Mouse (Mus musculus): ENCODE results near the gene Galnt6. TPM values are rescaled to one million over a fixed set of nuclear protein-coding genes. Genes with fewer than 3 reads are reported as not detected.

Galnt6 gene
- polyA plus RNA-seq, 1 experiment from 2014 or later, result 0.08 TPM

DNA sequence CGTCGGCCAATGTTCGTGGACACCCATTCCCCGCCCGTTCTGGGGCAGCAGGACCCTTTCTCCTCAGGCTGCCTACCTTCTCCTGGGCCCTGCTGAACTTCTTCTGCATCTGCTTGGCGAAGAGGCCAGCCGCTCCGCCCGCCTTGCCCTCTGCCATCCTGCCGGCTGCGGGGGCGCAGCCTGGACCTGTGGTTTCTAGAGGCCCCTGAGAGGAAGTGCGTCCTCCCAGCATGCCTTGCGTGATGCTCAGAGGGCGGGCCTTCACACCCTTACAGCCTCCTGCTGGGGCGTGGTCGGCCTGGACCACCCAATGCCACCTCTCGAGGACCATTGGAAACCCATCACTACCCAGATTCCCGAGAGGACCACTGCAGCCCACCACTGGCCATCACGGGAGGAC lies 59.8 kb downstream of the Galnt6 start, which contains the start of gene Bin2:
Gene Bin2, minus strand, starts transcription at position 217 of the 400 bp plus-strand sequence.
- no peak for ATAC-seq (replicated peaks; ENCODE audit: insufficient number of reproducible peaks, low FRiP score, low TSS enrichment, low read depth)
- Histone ChIP-seq H3K4me2 (ENCODE audit: low read depth, low read length) (no peak within 1 kb of the TSS), H3K4me1 (ENCODE audit: control insufficient read depth, insufficient read depth, low read length) (no peaks in the 10 kb centered on the region; the same call in 1 of the 2 replicates), H3K9me3 (replicated peaks; ENCODE audit: control insufficient read depth, low read length) (no peaks in the 10 kb centered on the region), H3K27ac (replicated peaks; ENCODE audit: low read depth, low read length) (no peak within 1 kb of the TSS), H3K4me3 (ENCODE audit: low read depth, low read length) (no peak within 1 kb of the TSS), H3K36me3 (replicated peaks; ENCODE audit: control insufficient read depth, insufficient read depth, low read depth, low read length) (no peaks in the 10 kb centered on the region), H3K9ac (replicated peaks; ENCODE audit: low read length) (no peak within 1 kb of the TSS), H3K27me3 (ENCODE audit: control insufficient read depth, insufficient read depth, low read length) (no peaks in the 10 kb centered on the region)
- DNase-seq (ENCODE audit: low spot score), result no peak
- WGBS, result 89% methylated on average over 20 of the region's 20 CpGs

- H3K4me2 ChIP-seq (ENCODE audit: low read depth, low read length), result no peak overlapping the region
- 91% methylated on average over 5 of the region's 5 CpGs for WGBS
- H3K4me3 ChIP-seq (ENCODE audit: low read depth, low read length), result no peak overlapping the region
- no peaks in the 10 kb centered on the region for H3K27me3 ChIP-seq (ENCODE audit: control insufficient read depth, insufficient read depth, low read length)
- no peaks in the 10 kb centered on the region; the same call in 1 of the 2 replicates for H3K4me1 ChIP-seq (ENCODE audit: control insufficient read depth, insufficient read depth, low read length)
- H3K9me3 ChIP-seq (replicated peaks; ENCODE audit: control insufficient read depth, low read length), result no peaks in the 10 kb centered on the region
- no peak for ATAC-seq (replicated peaks; ENCODE audit: insufficient number of reproducible peaks, low FRiP score, low TSS enrichment, low read depth)
- no peak for DNase-seq (ENCODE audit: low spot score)
- H3K36me3 ChIP-seq (replicated peaks; ENCODE audit: control insufficient read depth, insufficient read depth, low read depth, low read length), result no peaks in the 10 kb centered on the region
- H3K9ac ChIP-seq (replicated peaks; ENCODE audit: low read length), result no peak overlapping the region
- no peak overlapping the region for H3K27ac ChIP-seq (replicated peaks; ENCODE audit: low read depth, low read length)
Observed at GRCm38 (mm10) chr15:100667871-100668545, 61.2 kb downstream of the Galnt6 start.

DNA sequence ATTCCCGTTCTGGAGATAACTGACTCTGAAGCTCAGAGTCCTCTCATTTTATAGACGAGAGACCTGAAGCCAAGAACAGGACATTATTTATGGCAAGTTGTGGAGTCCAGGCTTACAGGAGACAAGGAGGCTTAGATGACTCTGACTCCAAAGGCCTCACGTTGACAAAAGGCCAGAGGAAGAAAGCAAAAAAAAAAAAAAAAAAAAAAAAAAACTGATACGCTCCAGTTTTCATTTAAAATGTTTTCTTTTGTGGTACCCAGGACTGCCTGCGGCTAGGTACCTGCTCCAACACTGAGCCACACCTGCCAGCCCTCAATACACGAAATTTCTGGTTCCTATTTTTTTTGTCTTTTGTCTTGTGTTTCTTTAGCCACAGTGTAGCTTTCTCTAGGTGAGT lies 61.8 kb downstream of the Galnt6 start:
- no peak overlapping the region for H3K27ac ChIP-seq (replicated peaks; ENCODE audit: low read depth, low read length)
- no peak for DNase-seq (ENCODE audit: low spot score)
- WGBS, result 66% methylated on average over 6 of the region's 6 CpGs
- no peaks in the 10 kb centered on the region for H3K27me3 ChIP-seq (ENCODE audit: control insufficient read depth, insufficient read depth, low read length)
- no peaks in the 10 kb centered on the region; the same call in 1 of the 2 replicates for H3K4me1 ChIP-seq (ENCODE audit: control insufficient read depth, insufficient read depth, low read length)
- ATAC-seq (replicated peaks; ENCODE audit: insufficient number of reproducible peaks, low FRiP score, low TSS enrichment, low read depth), result no peak
- H3K9ac ChIP-seq (replicated peaks; ENCODE audit: low read length), result no peak overlapping the region
- no peaks in the 10 kb centered on the region for H3K36me3 ChIP-seq (replicated peaks; ENCODE audit: control insufficient read depth, insufficient read depth, low read depth, low read length)
- no peak overlapping the region for H3K4me2 ChIP-seq (ENCODE audit: low read depth, low read length)
- H3K9me3 ChIP-seq (replicated peaks; ENCODE audit: control insufficient read depth, low read length), result no peaks in the 10 kb centered on the region
- no peak overlapping the region for H3K4me3 ChIP-seq (ENCODE audit: low read depth, low read length)

DNA sequence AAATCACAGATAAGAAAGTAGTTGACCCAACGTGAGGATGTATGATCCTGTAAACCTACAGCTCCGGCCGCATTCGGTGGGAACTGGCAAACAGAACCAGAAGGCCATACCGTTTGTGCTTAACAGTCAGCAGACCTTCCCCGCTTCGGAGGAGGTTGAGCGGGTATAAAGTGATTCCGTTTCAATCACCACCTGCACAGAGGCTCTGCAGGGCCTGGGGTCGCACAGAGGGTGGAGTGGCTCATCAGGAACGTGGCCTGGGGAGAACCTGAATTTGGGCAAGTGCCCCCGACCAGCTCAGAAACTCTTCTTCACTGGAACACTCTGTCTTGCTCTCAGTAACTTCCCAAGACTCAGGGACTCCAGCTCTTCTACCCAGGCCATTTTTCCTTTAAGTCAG lies 62.3 kb downstream of the Galnt6 start:
- ATAC-seq (replicated peaks; ENCODE audit: insufficient number of reproducible peaks, low FRiP score, low TSS enrichment, low read depth), result no peak
- H3K27ac ChIP-seq (replicated peaks; ENCODE audit: low read depth, low read length), result no peak overlapping the region
- 21% methylated on average over 12 of the region's 12 CpGs for WGBS
- no peaks in the 10 kb centered on the region; the same call in 1 of the 2 replicates for H3K4me1 ChIP-seq (ENCODE audit: control insufficient read depth, insufficient read depth, low read length)
- H3K4me3 ChIP-seq (ENCODE audit: low read depth, low read length), result no peak overlapping the region
- H3K36me3 ChIP-seq (replicated peaks; ENCODE audit: control insufficient read depth, insufficient read depth, low read depth, low read length), result no peaks in the 10 kb centered on the region
- no peak for DNase-seq (ENCODE audit: low spot score)
- no peaks in the 10 kb centered on the region for H3K9me3 ChIP-seq (replicated peaks; ENCODE audit: control insufficient read depth, low read length)
- no peak overlapping the region; the same call in 1 of the 2 replicates for H3K9ac ChIP-seq (replicated peaks; ENCODE audit: low read length)
- no peaks in the 10 kb centered on the region for H3K27me3 ChIP-seq (ENCODE audit: control insufficient read depth, insufficient read depth, low read length)
- no peak overlapping the region for H3K4me2 ChIP-seq (ENCODE audit: low read depth, low read length)

- H3K27me3 ChIP-seq (ENCODE audit: control insufficient read depth, insufficient read depth, low read length), result no peaks in the 10 kb centered on the region
- WGBS, result 9% methylated on average over 7 of the region's 7 CpGs
- no peaks in the 10 kb centered on the region for H3K9me3 ChIP-seq (replicated peaks; ENCODE audit: control insufficient read depth, low read length)
- H3K4me1 ChIP-seq (ENCODE audit: control insufficient read depth, insufficient read depth, low read length), result no peaks in the 10 kb centered on the region; the same call in 1 of the 2 replicates
- H3K36me3 ChIP-seq (replicated peaks; ENCODE audit: control insufficient read depth, insufficient read depth, low read depth, low read length), result no peaks in the 10 kb centered on the region
- H3K4me3 ChIP-seq (ENCODE audit: low read depth, low read length), result no peak overlapping the region
- no peak overlapping the region for H3K27ac ChIP-seq (replicated peaks; ENCODE audit: low read depth, low read length)
- ATAC-seq (replicated peaks; ENCODE audit: insufficient number of reproducible peaks, low FRiP score, low TSS enrichment, low read depth), result no peak
- peak; percentile 43 for DNase-seq (ENCODE audit: low spot score)
- H3K9ac ChIP-seq (replicated peaks; ENCODE audit: low read length), result no peak overlapping the region; the same call in 1 of the 2 replicates
- no peak overlapping the region for H3K4me2 ChIP-seq (ENCODE audit: low read depth, low read length)
Observed at GRCm38 (mm10) chr15:100666219-100666696, 62.9 kb downstream of the Galnt6 start.

- H3K36me3 ChIP-seq (replicated peaks; ENCODE audit: control insufficient read depth, insufficient read depth, low read depth, low read length), result no peaks in the 10 kb centered on the region
- H3K4me1 ChIP-seq (ENCODE audit: control insufficient read depth, insufficient read depth, low read length), result no peaks in the 10 kb centered on the region; the same call in 1 of the 2 replicates
- no peak overlapping the region for H3K4me2 ChIP-seq (ENCODE audit: low read depth, low read length)
- H3K9ac ChIP-seq (replicated peaks; ENCODE audit: low read length), result no peak overlapping the region
- no peaks in the 10 kb centered on the region for H3K9me3 ChIP-seq (replicated peaks; ENCODE audit: control insufficient read depth, low read length)
- H3K27me3 ChIP-seq (ENCODE audit: control insufficient read depth, insufficient read depth, low read length), result no peaks in the 10 kb centered on the region
- no peak for DNase-seq (ENCODE audit: low spot score)
- WGBS, result 41% methylated on average over 9 of the region's 9 CpGs
- no peak overlapping the region for H3K4me3 ChIP-seq (ENCODE audit: low read depth, low read length)
- no peak overlapping the region for H3K27ac ChIP-seq (replicated peaks; ENCODE audit: low read depth, low read length)
- no peak for ATAC-seq (replicated peaks; ENCODE audit: insufficient number of reproducible peaks, low FRiP score, low TSS enrichment, low read depth)
Observed at GRCm38 (mm10) chr15:100665411-100666218, 63.6 kb downstream of the Galnt6 start.

DNA sequence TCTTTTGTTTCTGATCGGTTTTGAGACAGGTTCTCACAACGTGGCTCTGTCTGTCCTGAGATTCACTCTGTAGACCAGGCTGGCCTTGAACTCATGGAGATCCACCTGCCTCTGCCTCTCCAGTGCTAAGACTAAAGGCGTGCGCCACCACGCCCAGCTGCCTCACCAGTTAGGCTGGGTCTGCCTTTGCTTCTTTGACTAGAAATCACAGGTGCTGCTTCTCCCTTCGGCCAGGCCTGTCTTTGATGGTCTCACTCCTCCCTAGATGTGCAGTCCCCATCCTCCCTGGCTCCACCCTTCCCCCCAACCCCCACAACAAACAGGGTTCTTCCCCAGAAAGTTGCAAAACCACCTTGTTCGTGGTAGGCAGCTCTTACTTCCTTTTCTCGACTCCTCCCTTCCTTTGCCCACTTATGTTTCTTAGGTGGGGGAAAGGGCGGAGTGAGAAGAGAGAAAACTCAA lies 64.3 kb downstream of the Galnt6 start:
- no peak overlapping the region for H3K9ac ChIP-seq (replicated peaks; ENCODE audit: low read length)
- H3K9me3 ChIP-seq (replicated peaks; ENCODE audit: control insufficient read depth, low read length), result no peaks in the 10 kb centered on the region
- DNase-seq (ENCODE audit: low spot score), result no peak
- H3K4me2 ChIP-seq (ENCODE audit: low read depth, low read length), result no peak overlapping the region
- no peaks in the 10 kb centered on the region; the same call in 1 of the 2 replicates for H3K4me1 ChIP-seq (ENCODE audit: control insufficient read depth, insufficient read depth, low read length)
- no peak overlapping the region for H3K4me3 ChIP-seq (ENCODE audit: low read depth, low read length)
- 82% methylated on average over 9 of the region's 9 CpGs for WGBS
- no peak overlapping the region for H3K27ac ChIP-seq (replicated peaks; ENCODE audit: low read depth, low read length)
- no peaks in the 10 kb centered on the region for H3K27me3 ChIP-seq (ENCODE audit: control insufficient read depth, insufficient read depth, low read length)
- H3K36me3 ChIP-seq (replicated peaks; ENCODE audit: control insufficient read depth, insufficient read depth, low read depth, low read length), result no peaks in the 10 kb centered on the region
- ATAC-seq (replicated peaks; ENCODE audit: insufficient number of reproducible peaks, low FRiP score, low TSS enrichment, low read depth), result no peak

- H3K4me3 ChIP-seq (ENCODE audit: low read depth, low read length), result no peak overlapping the region
- DNase-seq (ENCODE audit: low spot score) (no peak), ATAC-seq (replicated peaks; ENCODE audit: insufficient number of reproducible peaks, low FRiP score, low TSS enrichment, low read depth) (no peak)
- WGBS, result 86% methylated on average over 5 of the region's 5 CpGs
- no peaks in the 10 kb centered on the region; the same call in 1 of the 2 replicates for H3K4me1 ChIP-seq (ENCODE audit: control insufficient read depth, insufficient read depth, low read length)
- no peaks in the 10 kb centered on the region for H3K9me3 ChIP-seq (replicated peaks; ENCODE audit: control insufficient read depth, low read length)
- H3K27me3 ChIP-seq (ENCODE audit: control insufficient read depth, insufficient read depth, low read length), result no peaks in the 10 kb centered on the region
- H3K36me3 ChIP-seq (replicated peaks; ENCODE audit: control insufficient read depth, insufficient read depth, low read depth, low read length), result no peaks in the 10 kb centered on the region
- H3K27ac ChIP-seq (replicated peaks; ENCODE audit: low read depth, low read length), result no peak overlapping the region
- no peak overlapping the region for H3K4me2 ChIP-seq (ENCODE audit: low read depth, low read length)
- H3K9ac ChIP-seq (replicated peaks; ENCODE audit: low read length), result no peak overlapping the region
Observed at GRCm38 (mm10) chr15:100660805-100661204, 68.4 kb downstream of the Galnt6 start.
